Mouse (Mus musculus) CH12.LX (cell line): ENCODE data around the gene Polh. TPM values are rescaled to one million over a fixed set of nuclear protein-coding genes. Genes with fewer than 3 reads are reported as not detected.

Experiments used
- DNase-seq: peaks from one replicate; pipeline ENCODE4 v3.0.0-alpha.2; 2013; ENCODE audit errors: extremely low read depth
- H3K27ac ChIP-seq: 2 replicates; pipeline ENCODE4 v1.5.1; 2012; ENCODE audit warnings: low read depth, mild to moderate bottlenecking, control low read depth, moderate library complexity; ENCODE audit not compliant: insufficient read depth
- H3K27me3 ChIP-seq: replicated peaks from 2 replicates; pipeline ENCODE3; 2012; ENCODE audit warnings: inconsistent platforms
- H3K36me3 ChIP-seq, 2 experiments: replicated peaks in 1 of 2; 2 replicates each; pipeline versions ENCODE3 to v1.6.1; 2012; ENCODE audit warnings: inconsistent platforms in 1 of 2, low read length in 1 of 2, mild to moderate bottlenecking in 1 of 2, mixed read lengths in 1 of 2, moderate library complexity in 1 of 2; ENCODE audit not compliant: control insufficient read depth in 1 of 2, insufficient read depth in 1 of 2
- H3K4me1 ChIP-seq, 2 experiments: 2 replicates each; pipeline ENCODE4 v1.6.1; 2012; ENCODE audit warnings: inconsistent platforms in 1 of 2, moderate library complexity in 1 of 2; ENCODE audit not compliant: insufficient read depth in 2 of 2, control insufficient read depth in 1 of 2
- H3K4me2 ChIP-seq: 2 replicates; pipeline ENCODE4 v1.6.1; 2012; ENCODE audit warnings: low read depth, mild to moderate bottlenecking, control low read depth; ENCODE audit not compliant: poor library complexity, insufficient read depth, severe bottlenecking
- H3K4me3 ChIP-seq, 3 experiments: fragments of 150-350 bp in 1 of 3; sonication (generic) in 1 of 3; replicated peaks in 1 of 3; 2 replicates each; pipeline versions ENCODE3 to v1.5.1; 2011 to 2012; ENCODE audit warnings: low read depth in 2 of 3, low read length in 2 of 3, mild to moderate bottlenecking in 2 of 3, moderate library complexity in 2 of 3, control low read depth in 1 of 3, improper control_type of control experiment in 1 of 3, inconsistent platforms in 1 of 3, mixed read lengths in 1 of 3; ENCODE audit not compliant: poor library complexity in 1 of 3
- H3K79me2 ChIP-seq: replicated peaks from 2 replicates; pipeline ENCODE4 v1.6.1; 2012; ENCODE audit warnings: mild to moderate bottlenecking, moderate library complexity; ENCODE audit not compliant: control insufficient read depth, poor library complexity, insufficient read depth, severe bottlenecking; ENCODE audit errors: extremely low read depth
- H3K9ac ChIP-seq: 2 replicates; pipeline ENCODE4 v1.6.1; 2012; ENCODE audit warnings: low read depth, mild to moderate bottlenecking, control low read depth, moderate library complexity; ENCODE audit not compliant: insufficient read depth
- H3K9me3 ChIP-seq: replicated peaks from 2 replicates; pipeline ENCODE3; 2012; ENCODE audit warnings: low read length, inconsistent platforms, mixed read lengths
- BHLHE40 ChIP-seq: IDR thresholded peaks from 2 replicates; pipeline ENCODE4 v1.6.1; 2011; ENCODE audit warnings: mild to moderate bottlenecking, low read depth, low read length, improper control_type of control experiment
- CHD1 ChIP-seq: IDR thresholded peaks from 2 replicates; pipeline ENCODE4 v1.6.1; 2012; ENCODE audit warnings: low read depth, low read length, improper control_type of control experiment, inconsistent platforms
- CTCF ChIP-seq, 2 experiments: IDR thresholded peaks in 1 of 2; conservative IDR thresholded peaks in 1 of 2; 2 replicates each; pipeline ENCODE4 v1.5.1; 2011 to 2012; ENCODE audit warnings: low read depth in 2 of 2, low read length in 2 of 2, improper control_type of control experiment in 1 of 2, inconsistent platforms in 1 of 2, mild to moderate bottlenecking in 1 of 2, moderate library complexity in 1 of 2
- ETS1 ChIP-seq: conservative IDR thresholded peaks from 2 replicates; pipeline ENCODE4 v1.6.1; 2012; ENCODE audit warnings: low read depth, mild to moderate bottlenecking, inconsistent platforms, low read length, improper control_type of control experiment, moderate library complexity
- GABPA ChIP-seq: IDR thresholded peaks from 2 replicates; pipeline ENCODE4 v1.6.1; 2012; ENCODE audit warnings: low read depth, low read length, improper control_type of control experiment, inconsistent platforms; ENCODE audit not compliant: insufficient replicate concordance
- HCFC1 ChIP-seq: IDR thresholded peaks from 2 replicates; pipeline ENCODE4 v1.6.1; 2012; ENCODE audit warnings: low read depth, mild to moderate bottlenecking, inconsistent platforms, low read length, improper control_type of control experiment
- JUN ChIP-seq: IDR thresholded peaks from 2 replicates; pipeline ENCODE4 v1.6.1; 2011; ENCODE audit warnings: low read depth, mild to moderate bottlenecking, low read length, improper control_type of control experiment, moderate library complexity; ENCODE audit not compliant: insufficient read depth
- JUND ChIP-seq: conservative IDR thresholded peaks from 2 replicates; pipeline ENCODE4 v1.6.1; 2011; ENCODE audit warnings: low read depth, low read length, improper control_type of control experiment
- KAT2A ChIP-seq: IDR thresholded peaks from 2 replicates; pipeline ENCODE4 v1.6.1; 2012; ENCODE audit warnings: low read length, improper control_type of control experiment, inconsistent platforms; ENCODE audit not compliant: insufficient replicate concordance
- MAFK ChIP-seq: IDR thresholded peaks from 2 replicates; pipeline ENCODE4 v1.6.1; 2011; ENCODE audit warnings: low read length, improper control_type of control experiment; ENCODE audit not compliant: insufficient replicate concordance
- MAZ ChIP-seq: IDR thresholded peaks from 2 replicates; pipeline ENCODE4 v1.6.1; 2012; ENCODE audit warnings: low read depth, mild to moderate bottlenecking, inconsistent platforms, low read length, improper control_type of control experiment, moderate library complexity
- MEF2A ChIP-seq: IDR thresholded peaks from 2 replicates; pipeline ENCODE4 v1.6.1; 2014; ENCODE audit warnings: low read depth, mild to moderate bottlenecking, inconsistent platforms, low read length, improper control_type of control experiment, borderline replicate concordance
- MXI1 ChIP-seq: IDR thresholded peaks from 2 replicates; pipeline ENCODE4 v1.6.1; 2011; ENCODE audit warnings: mild to moderate bottlenecking, low read depth, low read length, improper control_type of control experiment
- MYC ChIP-seq: IDR thresholded peaks from 2 replicates; pipeline ENCODE4 v1.6.1; 2011; ENCODE audit warnings: low read depth, mild to moderate bottlenecking, improper control_type of control experiment, low read length
- POLR2A ChIP-seq: IDR thresholded peaks from 2 replicates; pipeline ENCODE4 v1.6.1; 2011; ENCODE audit warnings: low read depth, mild to moderate bottlenecking, improper control_type of control experiment, low read length
- SIN3A ChIP-seq: IDR thresholded peaks from 2 replicates; pipeline ENCODE4 v1.6.1; 2012; ENCODE audit warnings: low read length, improper control_type of control experiment, inconsistent platforms
- SMC3 ChIP-seq: IDR thresholded peaks from 2 replicates; pipeline ENCODE4 v1.6.1; 2011; ENCODE audit warnings: low read depth, low read length, improper control_type of control experiment
- UBTF ChIP-seq: IDR thresholded peaks from 2 replicates; pipeline ENCODE4 v1.6.1; 2012; ENCODE audit warnings: low read depth, mild to moderate bottlenecking, inconsistent platforms, low read length, improper control_type of control experiment, moderate library complexity
- USF1 ChIP-seq: IDR thresholded peaks from 2 replicates; pipeline ENCODE4 v1.6.1; 2014; ENCODE audit warnings: low read depth, mild to moderate bottlenecking, inconsistent platforms, low read length, improper control_type of control experiment
- USF2 ChIP-seq: conservative IDR thresholded peaks from 2 replicates; pipeline ENCODE4 v1.6.1; 2011; ENCODE audit warnings: low read depth, low read length, improper control_type of control experiment
- ZKSCAN1 ChIP-seq: IDR thresholded peaks from 2 replicates; pipeline ENCODE4 v1.6.1; 2012; ENCODE audit warnings: low read depth, inconsistent platforms, low read length, improper control_type of control experiment, borderline replicate concordance
- ZMIZ1 ChIP-seq: IDR thresholded peaks from 2 replicates; pipeline ENCODE4 v1.6.1; 2012; ENCODE audit warnings: low read depth, mild to moderate bottlenecking, inconsistent platforms, low read length, improper control_type of control experiment
- dilution Hi-C: fragments of 300-500 bp; cut with MboI; formaldehyde crosslinking; loops from 2 replicates; pipeline ENCODE4 v1.14.3; 2020; ENCODE audit warnings: low sequenced_read_pairs; ENCODE audit not compliant: extremely low pct_unique_long_range_greater_than_20kb, extremely low pct_ligation_motif_present
- in situ Hi-C: fragments of 300-500 bp; cut with MboI; formaldehyde crosslinking; loops from 3 replicates; pipeline ENCODE4 v1.14.3; 2019; ENCODE audit warnings: low sequenced_read_pairs, low pct_ligation_motif_present, low pct_unique_long_range_greater_than_20kb, mixed read lengths
- polyA plus RNA-seq: library from polyadenylated mRNA; unstranded; fragments of >175 nt; gene quantifications from 2 replicates; pipeline ENCODE4 v1.2.1, GENCODE M21; 2012; ENCODE audit warnings: low read depth; ENCODE audit not compliant: insufficient read length
- total RNA-seq, 2 experiments: library from RNA; depleted of rRNA; stranded (reverse); fragments of 300-350 nt in 1 of 2; fragments of >200 nt in 1 of 2; gene quantifications; 2 replicates each; pipeline ENCODE4 v1.2.3; 2012 to 2014

The Polh gene
- total and polyA plus RNA-seq, 3 experiments = 23.1 to 40.4 (median 36.0) TPM

DNA sequence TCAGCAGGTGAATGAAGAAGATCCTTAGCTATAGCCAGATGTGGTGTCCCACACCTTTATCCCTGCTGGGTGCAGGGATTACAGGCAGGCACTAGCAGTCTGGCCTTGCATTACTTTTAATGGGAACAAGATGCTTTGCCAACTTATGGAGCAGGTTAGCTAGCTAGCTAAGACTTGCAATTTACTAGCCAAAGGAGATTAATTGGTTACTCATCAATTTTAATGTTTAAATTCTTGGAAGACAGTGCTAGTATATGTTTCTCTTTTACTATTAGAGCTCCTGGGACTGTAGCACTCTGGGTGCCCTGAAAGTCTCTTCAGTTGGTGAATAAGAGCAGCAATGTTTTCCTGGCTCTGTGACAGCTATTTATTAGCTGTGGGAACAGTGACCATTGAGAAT, 4.2 kb upstream of the Polh start:
- Histone ChIP-seq H3K36me3 (peaks cover 53 to 70% of the 10 kb centered on the region in 2 experiments), H3K4me1 (peaks cover 2 to 11% of the 10 kb centered on the region in 2 experiments; a peak in 3 of 4 replicates), H3K9ac (no peak overlapping the region), H3K4me2 (no peak overlapping the region), H3K4me3 (no peak overlapping the region), H3K9me3 (no peaks in the 10 kb centered on the region), H3K79me2 (peaks cover 41% of the 10 kb centered on the region), H3K27me3 (no peaks in the 10 kb centered on the region), H3K27ac (no peak overlapping the region)
- dilution Hi-C loops = no loop called here
- no peak for DNase-seq
- in situ Hi-C loops = no loop called here
- no peak for TF ChIP-seq USF1
- no peak for TF ChIP-seq HCFC1
- TF ChIP-seq JUN = no peak
- no peak for TF ChIP-seq UBTF
- TF ChIP-seq JUND = no peak
- no peak for TF ChIP-seq ETS1
- TF ChIP-seq CTCF (conservative IDR thresholded peaks at IDR 0.05 in 1 of 2, IDR thresholded peaks at IDR 0.05 in 1 of 2; ENCODE audit: low read depth in 2 of 2, low read length in 2 of 2) = no peak
- TF ChIP-seq KAT2A = no peak
- TF ChIP-seq GABPA = no peak
- TF ChIP-seq POLR2A = no peak
- TF ChIP-seq USF2 = no peak
- no peak for TF ChIP-seq MAZ
- TF ChIP-seq CHD1 = no peak
- TF ChIP-seq ZMIZ1 = no peak
- no peak for TF ChIP-seq MAFK
- no peak for TF ChIP-seq MEF2A
- TF ChIP-seq SIN3A = no peak
- no peak for TF ChIP-seq ZKSCAN1

DNA sequence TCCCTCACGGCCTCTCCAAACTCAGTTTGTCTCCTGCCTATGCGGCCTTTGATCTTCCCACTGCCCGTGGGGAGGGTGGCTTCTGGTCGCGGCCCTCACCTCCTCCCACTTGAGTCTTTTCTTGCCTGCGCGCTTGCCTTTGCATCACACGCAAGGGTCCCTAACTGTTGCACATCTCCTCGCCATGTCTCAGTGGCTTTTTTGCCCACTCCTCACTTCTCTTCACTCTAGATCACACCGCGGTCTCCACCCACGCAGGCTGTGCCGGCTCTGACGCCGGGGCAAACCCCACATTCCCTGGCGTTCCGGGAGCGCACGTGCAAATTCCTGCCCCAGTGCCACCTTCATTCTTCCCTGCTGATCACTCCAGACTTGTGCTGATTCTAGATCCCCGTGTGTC, 633 bp upstream of the Polh start:
- H3K9me3 ChIP-seq = no peaks in the 10 kb centered on the region
- H3K4me2 ChIP-seq = peak overlapping the region; percentile 39; the same call in 1 of the 2 replicates
- DNase-seq = no peak
- in situ Hi-C loops (loop anchor here (5.0 kb wide), 1 partner anchor 34 kb away; no protein-coding TSS in a partner anchor), dilution Hi-C loops (no loop called here)
- peak overlapping the region; percentile 57 for H3K27ac ChIP-seq
- peak overlapping the region; percentile 74 for H3K9ac ChIP-seq
- peaks cover 2 to 31% of the 10 kb centered on the region in 2 experiments; a peak in 3 of 4 replicates for H3K4me1 ChIP-seq
- peaks cover 63% of the 10 kb centered on the region for H3K79me2 ChIP-seq
- peak overlapping the region; percentile 91 to 93 (median 92) for H3K4me3 ChIP-seq
- H3K27me3 ChIP-seq = no peaks in the 10 kb centered on the region
- H3K36me3 ChIP-seq = peaks cover 41 to 59% of the 10 kb centered on the region in 2 experiments
- TF ChIP-seq ZKSCAN1 (no peak), MXI1 (peak; percentile 59), MAFK (no peak), SMC3 (no peak), BHLHE40 (peak; percentile 82), MYC (0 out of 2 replicates have a peak, but pooled peaks have one; percentile 67), MAZ (no peak)
